Mouse (Mus musculus): ENCODE data around the gene Zdhhc3.

DNA sequence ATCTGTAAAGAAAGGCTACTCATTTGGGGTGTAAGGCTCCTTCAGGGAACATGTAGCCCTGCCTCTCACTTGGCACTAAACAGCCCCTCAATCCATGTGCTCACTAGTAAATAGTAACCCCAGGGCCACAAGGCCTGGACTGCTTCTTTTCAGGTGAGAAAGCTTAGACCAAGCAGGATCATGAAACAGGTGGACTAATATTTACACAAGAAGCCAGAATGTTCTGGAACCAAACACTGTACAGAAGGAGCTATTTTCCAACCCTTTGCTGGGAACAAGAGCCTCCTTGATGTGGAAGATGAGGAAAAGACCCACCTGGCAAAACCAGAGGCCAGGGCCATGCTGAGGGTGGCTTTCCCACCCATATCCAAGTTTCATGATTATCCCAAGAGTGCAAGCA, 9.6 kb downstream of the Zdhhc3 start:
- TF ChIP-seq POLR2A (IDR thresholded peaks at IDR 0.05; ENCODE audit: low read depth, low read length) (no peak), CTCF (IDR thresholded peaks at IDR 0.05; ENCODE audit: extremely low read depth, insufficient read depth, insufficient read length, insufficient replicate concordance) (no peak)
